Mouse (Mus musculus): ENCODE data around the gene Ntn4.

Gene Ntn4

DNA sequence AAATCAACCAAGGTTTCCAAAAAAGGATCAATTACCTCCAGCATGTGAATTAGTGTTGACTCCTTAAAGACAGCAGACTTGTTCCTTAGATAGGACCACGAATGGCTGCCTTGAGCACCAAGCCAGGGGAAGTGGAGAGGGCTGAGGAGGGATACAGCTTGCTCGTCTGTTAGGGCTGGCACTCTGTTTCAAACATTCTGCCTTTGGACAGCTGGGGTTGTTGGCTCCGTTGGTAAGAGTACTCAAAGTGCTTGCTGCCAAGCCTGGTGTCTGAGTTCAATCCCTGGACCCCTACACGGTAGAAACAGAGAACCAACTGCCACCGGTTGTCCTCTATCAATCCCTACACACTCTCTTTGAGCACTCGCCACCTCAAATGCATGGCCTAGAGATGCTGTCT, 90.0 kb downstream of the Ntn4 start:
- in situ Hi-C loops (cut with MseI, MboI), result no loop called here

GRCm38 (mm10) chr10:93731248-93731691, 90.8 kb downstream of the Ntn4 start:
- in situ Hi-C loops (cut with MseI, MboI), result no loop called here

DNA sequence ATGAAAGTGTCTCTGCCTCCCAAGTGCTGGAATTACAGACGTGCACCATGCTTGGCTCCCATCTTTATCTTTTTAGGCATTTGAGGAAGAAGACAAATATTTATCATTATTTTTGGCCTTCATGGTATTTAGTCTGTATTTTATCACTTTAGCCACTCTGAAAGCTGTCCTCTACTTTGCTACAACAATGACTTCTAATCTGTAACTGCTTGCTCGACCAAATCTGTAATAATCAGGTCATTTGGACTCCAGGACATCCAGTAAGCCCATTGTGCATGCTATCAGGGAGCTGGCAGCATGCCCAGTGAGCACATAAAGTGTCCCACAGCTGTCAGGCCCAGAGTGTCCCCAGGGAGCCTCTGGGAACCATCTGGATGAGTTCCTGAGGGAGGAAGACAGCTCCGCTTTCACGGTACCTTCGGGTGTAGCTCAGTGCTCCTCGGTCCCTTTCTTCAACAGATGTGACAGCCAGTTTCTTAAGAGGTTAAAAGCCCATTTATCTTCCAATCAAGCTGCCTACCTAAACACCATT, 95.7 kb downstream of the Ntn4 start:
- in situ Hi-C loops (cut with MseI, MboI), result no loop called here

- in situ Hi-C loops (cut with MseI, MboI), result no loop called here
Observed at GRCm38 (mm10) chr10:93737080-93737479, 96.6 kb downstream of the Ntn4 start.

DNA sequence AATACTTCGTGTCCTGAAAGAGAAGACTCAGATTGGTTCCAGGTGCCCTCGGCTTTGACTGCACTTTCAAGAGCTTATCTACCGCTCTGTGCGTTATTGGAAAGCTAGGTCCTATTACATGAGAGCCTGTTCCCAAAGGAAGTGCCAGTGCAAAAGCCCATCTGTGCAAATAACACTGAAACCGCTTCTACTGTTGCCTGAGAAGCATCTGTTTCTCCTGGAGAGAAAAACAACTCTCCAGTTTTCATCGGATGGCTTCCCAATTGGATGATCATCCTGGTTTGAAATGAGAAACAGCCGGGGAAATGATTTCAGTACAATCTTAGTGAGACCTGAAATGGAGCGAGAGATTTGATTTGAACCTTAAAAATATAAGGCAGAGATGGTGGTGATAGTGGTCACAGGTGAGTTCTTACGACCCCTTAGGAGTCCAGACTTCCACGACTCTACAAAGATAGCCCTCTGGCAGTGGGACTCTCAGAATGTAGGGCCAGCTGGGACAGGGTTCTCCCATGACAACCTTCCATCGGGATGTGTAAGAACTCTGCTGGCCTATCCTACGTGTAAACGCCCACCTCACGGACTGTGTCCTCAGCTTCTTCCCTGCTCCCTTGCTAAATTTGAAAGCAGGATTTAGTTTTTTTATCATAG, 101.1 kb downstream of the Ntn4 start:
- in situ Hi-C loops (cut with MseI, MboI), result no loop called here

GRCm38 (mm10) chr10:93742097-93742446, 101.6 kb downstream of the Ntn4 start:
- in situ Hi-C loops (cut with MseI, MboI), result no loop called here

- in situ Hi-C loops (cut with MseI, MboI), result no loop called here
Observed at GRCm38 (mm10) chr10:93742598-93742997, 102.1 kb downstream of the Ntn4 start.

DNA sequence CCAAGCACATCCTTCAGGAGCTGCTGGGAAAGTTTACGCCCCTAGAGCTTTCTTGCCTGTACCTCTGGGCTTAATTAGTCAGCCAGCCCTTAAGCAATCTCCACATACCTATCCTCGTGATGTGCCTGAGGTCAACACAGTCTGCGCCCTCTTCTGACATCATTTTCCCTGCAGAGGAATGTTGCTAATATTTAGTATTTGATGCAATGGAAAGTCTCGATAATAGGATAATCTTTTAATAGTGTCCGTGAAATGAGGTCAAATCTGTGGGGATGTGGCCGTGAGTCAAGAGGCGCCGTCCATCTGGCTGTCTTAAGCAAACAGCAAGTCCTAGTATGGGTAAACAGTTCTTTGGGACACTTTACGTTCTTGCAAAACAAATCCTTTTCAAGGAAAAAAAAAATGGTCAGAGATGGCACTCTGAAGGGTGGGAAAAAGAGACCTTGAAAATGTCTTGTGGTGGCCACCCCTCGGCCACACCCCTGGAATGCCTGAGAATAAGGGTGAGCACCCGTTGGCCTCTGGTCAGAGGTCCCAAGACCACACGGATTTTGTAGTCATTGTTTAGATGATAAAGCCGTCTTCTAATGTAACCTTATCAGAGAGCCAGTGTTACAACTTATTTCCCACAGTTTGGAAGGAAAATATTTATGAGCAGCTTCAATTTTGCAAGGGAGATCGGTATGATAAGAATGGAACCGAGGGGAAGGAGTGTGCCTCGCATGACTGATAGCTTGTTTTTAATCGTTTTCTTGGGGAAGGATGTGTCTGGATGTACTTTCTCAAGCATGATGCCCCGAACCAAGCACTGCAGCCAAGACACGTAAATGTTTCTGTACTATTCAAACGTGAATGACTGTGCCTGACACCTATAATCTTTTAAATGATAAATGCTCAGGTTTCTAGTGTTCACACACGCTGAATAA, 109.0 kb downstream of the Ntn4 start:
- in situ Hi-C loops (cut with MseI, MboI), result no loop called here

- in situ Hi-C loops (cut with MseI, MboI), result no loop called here
Observed at GRCm38 (mm10) chr10:93751302-93751701, 110.8 kb downstream of the Ntn4 start.

DNA sequence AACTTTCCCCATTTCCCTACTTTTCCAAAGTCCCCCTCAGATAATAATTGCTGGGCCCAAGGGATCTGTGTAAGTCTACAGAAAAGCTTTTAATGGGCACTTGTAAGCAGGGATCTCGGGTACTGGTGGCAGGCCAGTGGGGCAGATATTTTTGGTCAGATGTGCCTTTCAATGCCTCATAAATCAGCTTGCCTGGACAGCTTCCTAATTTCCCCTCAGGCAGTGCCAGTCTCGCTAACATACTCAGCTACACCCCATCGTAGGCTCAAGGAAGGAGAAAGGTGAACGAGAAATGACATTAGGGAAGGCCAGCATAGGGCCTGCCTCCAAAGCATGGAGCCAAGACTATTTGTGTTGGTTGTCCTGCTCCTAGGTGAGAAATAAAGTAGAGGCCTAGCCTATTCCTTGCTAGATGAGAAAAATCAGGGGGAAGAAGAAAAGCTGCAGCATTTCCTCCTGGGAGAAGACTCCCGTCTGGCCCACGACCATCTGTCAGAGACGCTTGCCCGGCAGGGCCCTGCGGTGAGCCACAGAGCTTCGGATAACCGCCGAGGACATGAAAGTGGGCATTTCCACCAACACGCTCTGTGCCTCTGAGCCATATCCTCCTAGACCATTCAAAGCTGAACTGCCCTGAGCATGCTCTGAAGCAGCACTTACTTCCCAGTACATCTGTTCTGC, 113.4 kb downstream of the Ntn4 start:
- in situ Hi-C loops (cut with MseI, MboI), result no loop called here

GRCm38 (mm10) chr10:93756211-93756610, 115.7 kb downstream of the Ntn4 start:
- in situ Hi-C loops (cut with MseI, MboI), result no loop called here

DNA sequence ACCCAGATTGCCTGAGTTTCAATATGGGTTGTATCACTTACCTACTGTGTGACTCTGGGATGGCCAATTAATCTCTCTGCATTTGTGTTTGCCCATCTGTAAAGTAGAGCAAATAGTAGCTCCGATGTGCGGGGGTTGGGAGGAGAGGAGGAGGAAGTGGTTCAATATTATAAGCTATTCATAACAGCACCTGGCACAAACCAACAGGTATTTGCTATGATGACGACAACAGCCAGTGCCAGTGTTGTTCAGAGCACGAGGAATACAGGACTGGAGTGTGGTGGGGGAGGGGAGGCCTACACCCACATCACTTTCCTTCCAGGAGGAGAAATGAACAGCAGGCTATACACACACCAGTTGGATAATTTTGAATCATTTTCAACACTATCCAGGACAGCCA, 119.2 kb downstream of the Ntn4 start:
- in situ Hi-C loops (cut with MseI, MboI), result loop anchor here (5.0 kb wide), 1 partner anchor 152 kb away; no protein-coding TSS in a partner anchor

GRCm38 (mm10) chr10:93760429-93760828, 119.9 kb downstream of the Ntn4 start:
- in situ Hi-C loops (cut with MseI, MboI), result loop anchor here (5.0 kb wide), 1 partner anchor 153 kb away; no protein-coding TSS in a partner anchor

GRCm38 (mm10) chr10:93763074-93763473, 122.6 kb downstream of the Ntn4 start:
- in situ Hi-C loops (cut with MseI, MboI), result loop anchor here (5.0 kb wide), 1 partner anchor 156 kb away; no protein-coding TSS in a partner anchor

DNA sequence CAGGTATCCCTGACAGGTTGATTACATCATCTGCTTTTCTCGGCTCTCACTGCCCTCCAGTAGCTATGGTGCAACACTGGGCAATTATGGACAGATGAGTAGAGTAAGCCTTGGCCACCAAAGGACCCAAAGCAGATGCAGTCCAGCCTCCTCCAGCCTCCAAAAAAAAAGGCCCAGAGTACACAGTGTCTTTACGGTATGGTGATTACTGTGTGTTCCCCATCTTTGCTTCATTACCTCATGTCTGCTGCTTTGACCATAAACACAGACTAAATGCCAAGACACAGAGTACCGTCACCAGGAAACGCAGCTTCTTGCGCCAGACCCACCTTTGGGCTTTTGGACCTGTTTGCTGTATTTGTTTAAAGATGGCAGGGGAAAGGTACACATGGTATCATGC, 125.7 kb downstream of the Ntn4 start:
- in situ Hi-C loops (cut with MseI, MboI), result no loop called here

DNA sequence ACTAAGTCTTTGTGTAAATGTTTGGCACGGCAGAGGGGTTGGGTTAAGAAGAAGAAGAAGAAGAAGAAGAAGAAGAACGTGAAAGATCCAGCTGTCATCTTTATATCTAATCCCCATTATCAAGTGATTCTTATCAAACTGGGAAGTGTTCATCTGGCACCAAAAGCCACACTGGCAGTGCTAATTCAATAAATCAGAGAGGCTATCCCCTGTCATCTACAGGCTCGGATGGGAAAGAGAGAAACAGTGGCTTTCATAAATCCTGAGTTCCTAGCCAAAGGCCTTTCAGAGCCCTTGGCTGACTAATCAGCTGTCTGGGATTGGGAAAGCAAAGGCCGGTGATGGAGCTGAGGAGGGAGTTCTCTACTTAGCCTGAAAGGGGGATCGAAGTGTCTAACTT, 126.8 kb downstream of the Ntn4 start:
- in situ Hi-C loops (cut with MseI, MboI), result no loop called here

GRCm38 (mm10) chr10:93768222-93768621, 127.7 kb downstream of the Ntn4 start:
- in situ Hi-C loops (cut with MseI, MboI), result no loop called here

- in situ Hi-C loops (cut with MseI, MboI), result no loop called here
Observed at GRCm38 (mm10) chr10:93771931-93772465, 131.5 kb downstream of the Ntn4 start.

GRCm38 (mm10) chr10:93772492-93772891, 132.0 kb downstream of the Ntn4 start:
- in situ Hi-C loops (cut with MseI, MboI), result no loop called here

DNA sequence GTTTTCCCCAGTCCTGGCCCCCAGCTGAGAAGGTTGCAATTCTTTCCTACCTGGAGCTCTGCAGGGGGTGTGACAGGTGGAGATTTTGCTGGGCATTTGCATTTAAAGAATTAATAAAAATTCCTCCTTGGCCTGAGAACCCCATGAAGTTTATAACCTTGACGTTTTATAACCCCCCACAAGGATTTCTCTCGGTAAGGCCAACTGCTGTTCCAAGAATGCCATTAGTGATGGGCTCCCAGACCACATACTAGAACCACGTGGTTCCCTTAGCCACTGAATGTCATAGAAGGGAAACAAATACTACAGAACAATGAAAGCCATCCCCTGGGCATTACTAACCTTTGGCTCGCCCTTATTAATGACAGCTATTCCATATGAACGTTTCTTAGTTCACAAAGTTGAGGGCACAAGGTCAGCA, 136.3 kb downstream of the Ntn4 start:
- in situ Hi-C loops (cut with MseI, MboI), result no loop called here

GRCm38 (mm10) chr10:93777372-93777771, 136.9 kb downstream of the Ntn4 start:
- in situ Hi-C loops (cut with MseI, MboI), result no loop called here
